Mouse (Mus musculus) lung, adult 18-20 months (tissue): Measurements from ENCODE around the gene Olfr113.
"Not testable (repeated sequence)": the region's sequence is repeated elsewhere in the genome, so short reads cannot be mapped to it uniquely, and the experiment has no call there.

Experiments
- DNase-seq, 2 experiments: peaks; one replicate each; pipeline ENCODE4 v3.0.0; 2022; ENCODE audit warnings: mixed read lengths in 2 of 2

Gene Olfr113

DNA sequence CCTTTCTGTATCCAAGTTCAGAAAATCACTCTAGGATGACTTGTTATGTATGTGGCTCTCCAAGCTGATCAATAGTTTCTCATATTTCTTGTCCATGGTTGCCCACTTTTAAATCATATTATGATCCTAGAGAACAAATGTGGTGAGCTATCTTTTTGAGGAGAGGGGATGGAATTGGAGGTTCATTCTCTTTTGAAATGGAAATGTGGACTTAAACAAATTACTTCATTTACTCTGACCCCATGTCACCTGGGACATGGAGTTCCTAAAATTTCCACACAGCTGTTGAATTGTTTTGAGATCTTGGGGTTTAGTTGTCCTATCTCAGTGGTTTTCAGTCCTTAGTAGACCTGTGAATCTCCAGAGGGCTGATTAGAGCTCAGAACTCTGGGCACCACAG, at the start of gene Olfr113:
TSS of gene Olfr113 (minus strand) at position 101 of the 400 bp plus-strand sequence.
- DNase-seq, result no peak

DNA sequence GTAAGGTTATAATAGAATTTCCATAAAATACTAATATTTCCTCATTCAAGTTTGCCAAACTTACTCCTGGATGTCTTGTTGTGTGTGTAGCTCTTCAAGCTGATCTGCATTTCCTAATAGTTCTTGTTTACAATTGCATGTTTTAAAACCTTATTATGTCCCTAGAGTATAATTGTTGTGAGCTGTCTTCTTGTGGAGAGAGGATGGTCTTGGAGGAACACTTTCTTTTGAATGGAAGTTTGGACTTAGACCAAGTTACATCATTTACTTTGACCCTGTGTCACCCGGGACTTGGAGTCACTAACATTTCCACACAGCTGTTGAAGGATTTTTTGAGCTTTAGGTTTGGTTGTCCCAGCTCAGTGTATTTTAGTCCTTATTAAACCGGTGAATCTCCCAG, 49.5 kb upstream of the Olfr113 start, which contains the start of the genes Olfr115 and Olfr116:
TSS of gene Olfr115 (minus strand) at position 101 of the 400 bp plus-strand sequence.
TSS of gene Olfr116 (minus strand) at position 191 of the 400 bp plus-strand sequence.
- no peak for DNase-seq

DNA sequence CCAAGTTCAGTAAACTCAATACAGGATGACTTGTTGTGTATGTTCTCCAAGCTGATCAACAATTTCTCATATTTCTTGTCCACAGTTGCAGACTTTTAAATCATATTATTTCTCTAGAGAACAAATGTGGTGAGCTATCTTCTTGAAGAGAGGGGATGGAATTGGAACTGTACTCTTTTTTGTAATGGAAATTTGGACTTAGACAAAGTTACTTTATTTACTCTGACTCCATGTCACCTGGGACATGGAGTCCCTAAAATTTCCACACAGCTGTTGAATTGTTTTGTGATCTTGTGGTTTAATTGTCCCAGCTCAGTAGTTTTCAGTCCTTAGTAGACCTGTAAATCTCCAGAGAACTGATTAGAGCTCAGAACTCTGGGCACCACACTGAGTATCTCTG, 15.2 kb upstream of the Olfr113 start, which contains the start of gene Olfr114:
TSS of gene Olfr114 (minus strand) at position 101 of the 400 bp plus-strand sequence.
- DNase-seq, result no peak

DNA sequence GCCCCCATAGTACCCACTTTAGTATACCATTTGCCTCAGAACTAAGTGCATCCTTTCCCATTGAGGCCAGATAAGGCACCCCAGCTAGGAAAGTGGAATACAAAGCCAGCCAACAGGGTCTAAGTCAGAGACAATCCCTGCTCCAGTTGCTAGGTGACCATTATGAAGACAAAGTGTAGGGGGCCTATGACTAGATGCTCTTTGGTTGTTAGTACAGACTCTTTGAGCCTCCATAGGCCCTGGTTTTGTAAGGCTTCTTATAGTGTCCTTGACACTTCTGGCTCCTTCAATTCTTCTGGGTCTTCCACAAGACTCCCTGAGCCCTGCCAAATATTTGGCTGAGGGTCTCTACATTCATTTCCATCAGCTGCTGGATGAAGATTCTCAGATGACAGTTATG, 8.1 kb downstream of the Olfr113 start, which contains the start of gene Olfr112:
TSS of gene Olfr112 (minus strand) at position 101 of the 400 bp plus-strand sequence.
- no peak for DNase-seq

DNA sequence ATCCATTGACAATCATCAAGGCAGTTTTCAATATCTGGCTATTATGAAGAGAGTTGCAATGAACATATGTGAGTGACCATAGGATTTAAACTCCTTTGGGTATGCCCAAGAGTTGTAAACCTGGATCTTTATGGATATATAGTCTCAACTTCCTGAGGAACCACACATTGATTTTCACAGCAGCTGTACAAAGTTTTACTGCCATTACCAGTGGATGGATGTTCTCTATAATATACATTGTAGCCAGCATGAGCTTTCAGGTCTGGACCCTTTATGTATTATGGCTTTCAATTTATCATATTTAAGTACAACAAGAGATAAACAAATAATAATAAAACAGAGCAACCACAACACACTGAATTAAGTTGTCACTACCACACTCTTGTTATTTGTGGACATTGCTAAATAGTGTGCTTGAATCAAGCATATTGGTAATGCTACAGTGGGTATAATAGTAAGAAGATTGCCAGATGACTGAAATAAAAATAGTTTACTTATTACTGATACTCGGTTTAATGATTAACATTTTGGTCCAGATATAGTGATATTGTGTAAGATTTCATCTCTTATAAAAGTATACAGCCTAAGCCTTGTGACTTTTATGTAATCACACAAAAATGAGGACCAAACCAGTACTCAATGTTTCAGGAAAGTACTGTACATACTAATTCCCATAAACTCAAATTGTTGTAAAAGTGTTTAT, 18.4 kb downstream of the Olfr113 start:
- no peak for DNase-seq

DNA sequence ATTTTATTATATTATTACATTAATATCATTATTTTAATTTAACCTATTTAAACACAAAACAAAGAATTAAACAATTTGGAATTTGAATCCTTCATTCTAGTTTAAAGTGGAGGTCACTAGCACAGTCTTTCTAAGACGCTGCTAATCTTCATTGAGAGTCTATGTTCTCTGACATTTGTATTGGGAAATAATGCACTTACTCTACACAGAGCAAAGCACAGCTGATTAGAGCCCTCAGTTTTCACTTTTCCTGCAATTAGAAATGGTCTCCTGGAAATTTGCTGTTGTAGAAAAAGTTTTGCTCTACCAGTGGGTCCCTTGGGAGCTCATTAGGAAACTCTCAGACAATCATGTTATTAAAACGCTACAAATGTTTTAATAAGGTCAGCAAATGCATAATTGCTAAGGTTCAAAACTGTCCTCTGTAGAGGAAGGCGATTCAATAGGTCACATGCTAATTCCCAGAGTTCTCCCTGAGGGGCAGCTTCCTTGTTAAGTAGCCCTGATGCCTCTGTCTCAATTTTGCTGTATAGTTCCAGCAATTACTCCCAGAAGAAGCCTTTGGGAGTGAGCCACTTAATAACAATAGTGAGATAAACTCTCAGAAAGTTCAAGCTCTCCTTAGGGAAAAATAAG, 33.5 kb downstream of the Olfr113 start:
- no peak for DNase-seq

DNA sequence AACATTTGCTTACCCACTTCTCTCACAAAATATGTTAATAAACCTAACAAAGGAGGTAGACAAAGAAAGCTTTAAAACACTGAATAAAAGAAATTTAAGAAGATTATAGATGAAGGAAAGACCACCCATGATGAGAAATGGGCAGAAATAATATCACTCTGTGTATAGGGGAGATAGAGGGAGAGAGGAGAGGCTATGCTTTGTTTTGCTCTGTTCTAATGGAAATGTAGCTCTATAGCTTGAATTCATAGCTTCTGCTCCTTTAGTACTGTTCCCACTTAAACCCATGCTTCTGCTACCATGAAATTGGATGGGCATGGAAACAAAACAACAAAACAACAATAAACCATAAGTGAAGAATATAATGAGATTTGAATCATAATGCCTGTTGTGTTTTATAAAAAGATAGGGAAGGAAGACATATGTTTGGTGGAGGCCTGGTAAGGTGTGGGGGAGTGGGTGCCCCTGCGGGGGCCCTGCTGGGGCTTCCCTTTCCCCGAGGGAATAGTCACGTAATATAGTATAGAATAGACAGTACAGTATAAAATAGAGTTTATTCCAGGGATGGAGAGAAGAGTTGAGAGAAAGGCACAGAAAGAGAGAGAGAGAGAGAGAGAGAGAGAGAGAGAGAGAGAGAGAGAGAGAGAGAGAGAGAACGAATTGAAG, 35.9 kb downstream of the Olfr113 start:
- DNase-seq, result no peak

DNA sequence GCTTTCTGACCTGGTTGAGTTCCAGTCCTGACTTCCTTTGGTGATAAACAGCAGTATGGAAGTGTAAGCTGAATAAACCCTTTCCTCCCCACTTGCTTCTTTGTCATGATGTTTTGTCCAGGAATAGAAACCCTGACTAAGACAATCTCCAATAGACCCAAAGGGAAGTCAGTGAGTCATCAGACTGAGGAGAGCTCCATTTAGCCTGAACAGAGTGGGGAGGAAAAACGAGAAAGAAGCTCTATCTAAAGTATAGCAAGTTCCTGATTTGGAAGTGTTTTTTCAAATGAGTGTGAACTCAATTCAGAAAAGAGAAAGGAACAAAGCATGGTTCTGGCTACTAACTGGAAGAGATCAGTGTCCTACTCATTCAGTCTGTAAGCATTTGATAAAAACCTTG, 39.0 kb downstream of the Olfr113 start:
- DNase-seq, result not testable (repeated sequence)

DNA sequence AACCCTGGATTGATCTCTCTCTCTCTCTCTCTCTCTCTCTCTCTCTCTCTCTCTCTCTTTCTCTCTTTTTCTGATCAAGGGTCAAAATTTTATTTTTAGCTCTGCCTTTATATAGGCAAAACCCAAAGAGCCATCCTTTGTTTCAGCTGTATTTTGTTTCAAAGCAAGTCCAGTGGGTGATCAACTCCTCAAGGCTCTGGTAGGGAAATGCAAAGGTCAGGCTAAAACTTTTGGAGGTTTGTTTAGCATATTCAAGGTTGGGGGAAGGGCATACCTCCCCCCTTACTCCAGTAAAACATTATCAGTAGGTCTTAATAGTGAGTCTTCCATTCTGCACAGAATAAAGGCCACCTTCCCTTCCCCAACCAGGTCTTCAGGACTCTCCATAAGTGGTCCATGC, 42.3 kb downstream of the Olfr113 start:
- DNase-seq, result no peak

DNA sequence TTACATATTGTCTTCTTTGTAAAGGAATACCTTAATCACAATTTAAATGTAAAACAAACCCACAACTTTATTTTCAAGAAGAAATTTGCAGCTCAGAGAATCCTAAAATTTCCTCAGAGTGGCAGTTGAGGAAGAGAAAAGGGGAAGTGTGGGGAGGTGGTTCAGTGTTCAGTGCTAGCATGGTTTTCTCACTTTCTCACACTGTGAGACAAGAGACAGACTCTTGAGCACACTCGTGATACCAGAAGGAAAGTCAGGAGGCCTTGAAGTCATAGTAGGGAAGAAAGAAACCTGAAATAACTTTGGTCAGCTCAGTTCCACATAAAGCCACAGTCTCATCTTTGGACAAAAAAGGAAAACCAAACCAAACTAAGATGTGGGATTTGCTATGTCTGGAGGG, 52.0 kb downstream of the Olfr113 start:
- not testable (repeated sequence) for DNase-seq

DNA sequence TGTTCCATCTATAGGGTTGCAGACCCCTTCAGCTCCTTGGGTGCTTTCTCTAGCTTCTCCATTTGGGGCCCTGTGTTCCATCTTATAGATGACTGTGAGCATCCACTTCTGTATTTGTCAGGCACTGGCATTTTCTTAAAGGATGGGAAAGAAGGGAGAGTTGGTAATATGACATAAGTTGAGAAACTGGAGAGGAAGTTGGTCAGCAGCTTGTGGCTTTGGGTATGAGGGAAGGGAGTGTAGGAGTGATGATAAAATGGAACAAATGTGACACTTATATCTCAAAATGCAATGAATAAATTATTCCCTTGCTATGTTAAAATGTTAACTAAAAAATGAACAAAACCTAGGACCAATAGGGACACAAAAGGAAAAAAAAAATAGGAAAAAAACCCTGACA, 52.9 kb downstream of the Olfr113 start:
- not testable (repeated sequence) for DNase-seq
